Mouse (Mus musculus): ENCODE data around the gene Snapc1.

DNA sequence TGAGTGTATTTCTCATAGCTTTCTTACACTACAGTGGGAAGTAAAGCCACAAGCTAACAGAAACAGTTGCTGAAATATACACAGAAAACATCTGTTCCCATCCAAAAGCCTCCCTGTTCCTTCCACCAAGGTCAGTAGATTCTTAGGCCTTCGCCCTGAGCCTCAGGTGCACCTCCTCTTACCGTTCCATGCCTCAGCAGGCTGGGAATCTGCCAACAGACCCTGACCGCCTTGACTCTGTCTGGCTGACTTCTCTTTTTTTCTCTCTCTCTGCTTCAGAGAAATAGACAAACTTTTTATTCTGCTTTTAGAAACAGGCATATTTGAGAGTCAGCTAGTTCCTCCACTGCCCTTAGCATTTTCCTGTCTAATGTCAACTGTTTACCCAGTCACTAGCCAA lies 13.9 kb downstream of the Snapc1 start:
- TF ChIP-seq CTCF (IDR thresholded peaks at IDR 0.05; ENCODE audit: control insufficient read depth, insufficient read depth, insufficient replicate concordance, low read depth, low read length) (no peak), POLR2A (IDR thresholded peaks at IDR 0.05; ENCODE audit: control insufficient read depth, low read depth, low read length) (no peak)

All from testis, adult 2 months (tissue).